Mouse (Mus musculus) 3T3-L1 (cell line): Measurements from ENCODE around the gene Tas2r140.

Experiments used
- DNase-seq: peaks from one replicate; pipeline ENCODE4 v3.0.0-alpha.2; 2015; ENCODE audit warnings: low read depth, low spot score

Tas2r140 gene

DNA sequence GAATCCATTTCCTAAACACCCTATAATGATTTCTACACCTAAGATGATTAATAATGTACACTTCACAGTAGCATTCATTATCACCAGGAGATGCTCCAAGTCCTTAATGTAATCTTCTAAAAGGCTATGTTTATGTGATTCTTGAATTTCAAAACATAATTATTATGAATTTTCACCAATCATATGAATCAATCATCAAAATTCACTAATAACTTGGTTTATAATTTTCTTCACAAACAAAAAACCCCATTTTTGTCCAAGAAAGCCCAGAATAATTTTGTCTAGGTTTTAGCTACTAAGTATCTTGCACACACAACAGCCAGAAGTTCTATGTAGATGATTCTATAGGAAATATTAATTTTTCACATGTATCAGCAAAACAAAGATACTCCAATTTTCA is at the start of gene Tas2r140:
Tas2r140 (minus strand) TSS at position 101 of the 400 bp plus-strand sequence.
- no peak for DNase-seq

DNA sequence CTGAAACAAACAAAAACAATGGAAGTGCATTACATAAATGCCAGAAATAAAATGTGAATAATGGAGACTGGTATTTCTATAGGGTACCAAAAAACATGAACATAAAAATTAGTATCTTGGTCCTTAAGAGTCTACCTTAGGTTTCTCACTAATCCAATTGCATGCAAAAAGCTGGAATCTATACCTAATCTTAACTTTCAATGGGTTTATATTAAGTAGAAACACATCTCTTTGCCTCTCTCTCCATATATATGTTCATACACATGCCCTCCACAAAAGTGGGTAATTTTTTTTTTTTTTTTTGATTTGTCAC is 48.9 kb upstream of the Tas2r140 start, which contains the start of gene Smim10l1:
Smim10l1 (plus strand) TSS at position 301 of the 313 bp plus-strand sequence.
- DNase-seq, result no peak

DNA sequence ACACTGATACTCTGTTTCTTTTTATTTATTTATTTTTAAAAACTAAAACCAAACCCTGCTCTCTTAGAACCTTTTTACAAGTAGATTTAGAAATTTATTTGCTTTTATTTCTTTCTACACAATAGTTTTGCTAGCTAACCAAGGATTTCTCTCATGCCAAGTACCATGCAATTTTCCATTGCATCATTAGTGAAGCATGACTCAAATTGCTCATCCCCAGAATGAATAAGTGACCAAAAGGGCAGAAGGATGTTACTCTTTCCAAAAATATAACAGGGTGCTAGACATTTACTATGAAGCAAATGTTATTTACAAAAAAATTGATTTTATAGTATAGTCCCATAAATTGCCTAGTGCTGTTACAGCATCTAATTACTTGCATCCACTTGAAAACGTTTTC is 46.8 kb upstream of the Tas2r140 start:
- peak; percentile 30 for DNase-seq

DNA sequence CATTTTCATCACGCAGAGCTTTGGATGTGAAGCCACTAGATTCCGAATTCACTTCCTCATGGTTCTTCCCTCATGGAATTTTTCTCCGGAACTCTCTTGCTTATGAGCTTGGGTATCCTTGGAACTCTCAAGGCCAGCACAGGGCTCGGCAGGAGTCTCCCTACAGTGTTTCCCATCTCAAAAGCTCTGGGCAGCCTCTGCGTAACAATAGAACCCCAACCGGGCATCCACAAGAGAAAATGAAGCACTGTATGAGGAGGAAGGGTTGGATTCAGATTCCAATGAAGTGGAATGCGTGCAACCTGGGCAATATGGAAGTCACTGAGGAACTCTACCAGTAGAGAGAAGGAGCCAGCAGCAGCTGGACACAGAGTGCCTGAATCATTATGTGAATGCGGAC is 36.6 kb upstream of the Tas2r140 start:
- DNase-seq, result no peak

DNA sequence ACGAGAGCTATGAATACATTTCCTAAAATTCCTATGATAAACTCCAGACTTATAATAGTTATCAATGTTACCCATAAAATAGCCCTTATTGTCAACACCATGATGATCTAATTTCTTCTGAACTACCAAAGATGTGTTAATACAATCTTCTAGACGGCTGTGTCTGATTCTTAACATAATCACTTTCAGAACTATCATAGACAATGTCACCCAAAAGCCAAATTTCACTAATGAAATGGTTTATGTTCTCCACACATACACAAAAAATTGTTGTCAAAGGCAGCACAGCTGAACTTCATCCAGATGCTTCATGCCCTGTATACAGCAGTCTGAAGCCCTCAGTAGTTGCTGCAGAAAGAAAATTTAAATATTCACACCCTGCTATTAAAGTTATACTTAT is 18.6 kb downstream of the Tas2r140 start, which contains the start of gene Tas2r103:
Tas2r103 (minus strand) TSS at position 101 of the 400 bp plus-strand sequence.
- DNase-seq, result no peak
